Mouse (Mus musculus) liver, embryonic 14.5 days (tissue): Measurements from ENCODE around the gene Cdk11b. TPM values are rescaled to one million over a fixed set of nuclear protein-coding genes. Genes with fewer than 3 reads are reported as not detected.
"Not testable (repeated sequence)": the region's sequence is repeated elsewhere in the genome, so short reads cannot be mapped to it uniquely, and the experiment has no call there.

Source experiments
- ATAC-seq: fragments of 200-750 bp; cut with Nextera tagmentation; 2 replicates; pipeline ENCODE4 v1.8.0; 2017; ENCODE audit warnings: moderate number of reproducible peaks, mild to moderate bottlenecking, moderate library complexity; ENCODE audit not compliant: insufficient read depth
- DNase-seq, 3 experiments: peaks; one replicate each; pipeline ENCODE4 v3.0.0-alpha.2; 2012 to 2013; ENCODE audit warnings: low read depth in 3 of 3, low spot score in 3 of 3
- H3K27ac ChIP-seq: fragments of 300-500 bp; sonication (generic); 2 replicates; pipeline ENCODE4 v1.5.1; 2014; ENCODE audit warnings: moderate library complexity, mild to moderate bottlenecking, control low read depth, inconsistent platforms
- H3K27me3 ChIP-seq: fragments of 300-500 bp; sonication (generic); 2 replicates; pipeline ENCODE4 v1.6.1; 2014; ENCODE audit warnings: mild to moderate bottlenecking, low read length, moderate library complexity; ENCODE audit not compliant: control insufficient read depth, insufficient read depth
- H3K36me3 ChIP-seq: fragments of 300-500 bp; sonication (generic); replicated peaks from 2 replicates; pipeline ENCODE4 v1.6.1; 2014; ENCODE audit warnings: low read depth; ENCODE audit not compliant: control insufficient read depth, insufficient read depth
- H3K4me1 ChIP-seq, 2 experiments: fragments of 200-500 bp in 1 of 2; fragments of 300-500 bp in 1 of 2; sonication (generic) in 1 of 2; replicated peaks; 2 replicates each; pipeline ENCODE4 v1.6.1; 2012 to 2014; ENCODE audit warnings: antibody characterized with exemption in 1 of 2, inconsistent platforms in 1 of 2, low read length in 1 of 2; ENCODE audit not compliant: control insufficient read depth in 2 of 2, insufficient read depth in 2 of 2
- H3K4me2 ChIP-seq: fragments of 300-500 bp; sonication (generic); 2 replicates; pipeline ENCODE4 v1.6.1; 2014; ENCODE audit warnings: low read depth, mild to moderate bottlenecking, control low read depth, moderate library complexity
- H3K4me3 ChIP-seq, 2 experiments: fragments of 200-500 bp in 1 of 2; fragments of 300-500 bp in 1 of 2; sonication (generic) in 1 of 2; 2 replicates each; pipeline ENCODE4 v1.5.1; 2012 to 2014; ENCODE audit warnings: low read depth in 2 of 2, low read length in 2 of 2, mild to moderate bottlenecking in 2 of 2, control low read depth in 1 of 2, inconsistent platforms in 1 of 2, moderate library complexity in 1 of 2; ENCODE audit not compliant: insufficient read depth in 1 of 2
- H3K9ac ChIP-seq: fragments of 300-500 bp; sonication (generic); replicated peaks from 2 replicates; pipeline ENCODE4 v1.6.1; 2014; ENCODE audit warnings: mild to moderate bottlenecking, control low read depth, moderate library complexity
- H3K9me3 ChIP-seq: fragments of 300-500 bp; sonication (generic); 2 replicates; pipeline ENCODE4 v1.6.1; 2016; ENCODE audit warnings: low read length, mixed read lengths; ENCODE audit not compliant: control insufficient read depth
- CTCF ChIP-seq: IDR thresholded peaks from 2 replicates; pipeline ENCODE4 v1.5.1; 2016; ENCODE audit warnings: antibody characterized with exemption, low read depth, control low read depth
- EP300 ChIP-seq: IDR thresholded peaks from 2 replicates; pipeline ENCODE4 v1.6.1; 2016; ENCODE audit warnings: antibody characterized with exemption, low read depth
- WGBS: fragments of 180-500 bp; shearing (Covaris S2); extraction: QIAGEN DNeasy Blood & Tissue Kit; methylation state at CpG from one replicate; pipeline ENCODE4 v1.1.7; 2014; ENCODE audit not compliant: insufficient replicate concordance; 5-methylcytosine and 5-hydroxymethylcytosine counted together
- polyA plus RNA-seq, 2 experiments: library from polyadenylated mRNA; depleted of rRNA in 1 of 2; stranded (reverse) in 1 of 2; unstranded in 1 of 2; fragments of >200 nt; fragmentation: Nextera tagmentation in 1 of 2; extraction: Ambion mirVana in 1 of 2; gene quantifications; 2 replicates each; pipeline versions ENCODE4 v1.2.1 to v1.2.3; 2012 to 2014

Cdk11b gene
- polyA plus RNA-seq, 2 experiments: 16.3 to 21.4 TPM

- Histone ChIP-seq H3K4me3 (no peak overlapping the region), H3K9ac (no peak overlapping the region), H3K9me3 (no peaks in the 10 kb centered on the region), H3K4me1 (no peaks in the 10 kb centered on the region), H3K27me3 (no peaks in the 10 kb centered on the region), H3K36me3 (peaks cover 53% of the 10 kb centered on the region), H3K27ac (no peak overlapping the region), H3K4me2 (no peak overlapping the region)
- TF ChIP-seq EP300 (no peak), CTCF (no peak)
- DNase-seq (no peak), ATAC-seq (no peak)
Observed at GRCm38 (mm10) chr4:155635766-155636499, 11.3 kb downstream of the Cdk11b start.

DNA sequence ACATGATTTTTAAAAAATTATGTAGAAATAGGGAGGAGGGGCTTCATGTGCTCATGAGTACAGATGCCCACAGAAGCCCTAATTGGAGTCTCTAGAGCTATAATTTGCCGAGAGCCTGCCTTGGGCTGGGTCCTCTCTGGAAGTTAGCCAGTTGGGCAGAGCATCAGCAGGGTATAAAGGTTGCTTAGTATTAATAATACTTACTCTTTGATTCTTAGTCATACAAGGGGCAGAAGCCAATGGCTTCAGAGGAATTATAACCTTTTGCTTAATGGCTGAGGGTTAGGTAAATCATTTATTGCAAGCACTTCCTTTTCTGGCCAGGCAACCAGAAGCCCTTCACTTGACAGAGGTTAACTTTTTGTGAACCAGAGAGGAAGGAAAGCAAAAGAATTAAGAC, 18.9 kb downstream of the Cdk11b start:
- no peak overlapping the region for H3K27ac ChIP-seq
- no peaks in the 10 kb centered on the region for H3K9me3 ChIP-seq
- TF ChIP-seq CTCF: no peak
- TF ChIP-seq EP300: no peak
- H3K27me3 ChIP-seq: no peaks in the 10 kb centered on the region
- no peak for ATAC-seq
- H3K36me3 ChIP-seq: peaks cover 54% of the 10 kb centered on the region
- no peak for DNase-seq
- H3K4me3 ChIP-seq: no peak overlapping the region
- 87% methylated on average over 1 of the region's 1 CpGs for WGBS
- no peak overlapping the region for H3K4me2 ChIP-seq
- no peaks in the 10 kb centered on the region for H3K4me1 ChIP-seq
- no peak overlapping the region for H3K9ac ChIP-seq

- H3K36me3 ChIP-seq: peaks cover 61% of the 10 kb centered on the region
- not testable (repeated sequence) for DNase-seq, H3K4me1 ChIP-seq, H3K4me3 ChIP-seq, H3K4me2 ChIP-seq, H3K27ac ChIP-seq, H3K9ac ChIP-seq, ATAC-seq, H3K9me3 ChIP-seq, H3K27me3 ChIP-seq
- 78% methylated on average over 2 of the region's 2 CpGs for WGBS
Observed at GRCm38 (mm10) chr4:155645308-155645707, 20.7 kb downstream of the Cdk11b start, which contains the start of gene Gm10563. TSS of gene Gm10563 (minus strand) at chr4:155645408.

DNA sequence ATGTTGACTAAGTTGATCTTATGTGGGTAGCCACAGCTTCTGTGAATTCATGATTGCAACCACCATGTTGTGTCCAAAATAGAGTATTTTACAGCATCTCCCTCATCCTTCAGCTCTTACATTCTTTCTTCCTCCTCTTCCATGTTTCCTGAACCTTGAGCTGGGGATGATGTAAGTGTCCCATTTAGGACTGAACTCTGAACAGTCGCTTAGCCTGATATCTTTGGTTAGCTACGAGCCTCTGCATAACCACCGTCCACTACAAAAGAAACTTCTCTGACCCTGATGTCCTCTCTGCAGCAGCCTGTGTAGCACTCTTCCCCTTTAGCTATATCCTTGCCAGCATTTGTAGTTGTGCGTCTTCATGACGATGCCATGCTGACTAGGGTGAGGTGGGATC, 21.1 kb downstream of the Cdk11b start:
- Histone ChIP-seq H3K36me3 (peaks cover 60% of the 10 kb centered on the region), H3K4me3 (no peak overlapping the region), H3K4me1 (no peaks in the 10 kb centered on the region), H3K27ac (no peak overlapping the region), H3K27me3 (no peaks in the 10 kb centered on the region), H3K4me2 (no peak overlapping the region), H3K9me3 (no peaks in the 10 kb centered on the region), H3K9ac (no peak overlapping the region)
- ATAC-seq (no peak), DNase-seq (no peak)
- WGBS: 81% methylated on average over 5 of the region's 5 CpGs
- no peak for TF ChIP-seq EP300
- no peak for TF ChIP-seq CTCF

GRCm38 (mm10) chr4:155649355-155649754, 24.7 kb downstream of the Cdk11b start:
- peaks cover 33% of the 10 kb centered on the region for H3K36me3 ChIP-seq
- ATAC-seq: no peak
- H3K9ac ChIP-seq: no peak overlapping the region
- 74% methylated on average over 11 of the region's 11 CpGs for WGBS
- no peak overlapping the region for H3K4me2 ChIP-seq
- no peaks in the 10 kb centered on the region for H3K9me3 ChIP-seq
- no peak for TF ChIP-seq CTCF
- no peak for TF ChIP-seq EP300
- H3K27me3 ChIP-seq: peaks cover 30% of the 10 kb centered on the region
- no peaks in the 10 kb centered on the region for H3K4me1 ChIP-seq
- no peak overlapping the region for H3K4me3 ChIP-seq
- DNase-seq: no peak
- H3K27ac ChIP-seq: no peak overlapping the region
